In the genomic region with DNA sequence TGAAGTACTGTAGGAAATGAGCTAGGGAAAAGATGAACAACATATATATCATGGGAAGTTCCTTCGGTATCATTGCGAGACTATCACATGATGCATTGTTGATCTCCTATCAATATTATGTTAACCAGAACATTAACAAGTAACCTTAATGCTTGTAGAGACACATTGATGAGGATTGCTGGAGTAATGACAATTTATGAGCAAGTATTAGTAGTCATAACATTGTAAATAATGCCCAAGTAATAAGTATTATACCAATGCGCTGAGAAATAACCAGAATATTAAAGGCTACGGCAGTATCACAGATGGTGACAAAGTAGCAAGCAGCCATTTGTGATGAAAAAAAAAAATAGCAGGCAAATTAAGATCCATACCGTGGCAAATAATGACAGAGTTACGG, we compare ENCODE assay signal across 33 mouse cellular contexts. TPM values are rescaled to one million over a fixed set of nuclear protein-coding genes. Genes with fewer than 3 reads are reported as not detected.
DNase-seq lines count a peak whose midpoint lies in the region; ATAC-seq and TF ChIP-seq lines count a peak whose summit lies in the region.
"Had no signal": no experiment of that assay in that cellular context is flagged by ENCODE, and none has a peak within 500 bp of the region (broad histone marks: within the 10 kb centered on the region; RNA-seq: fewer than 3 reads in every experiment).

No protein-coding gene starts in this region.

- H3K4me3 ChIP-seq in hindbrain, embryonic 11.5 days (ENCODE audit: low read depth, low read length) = no peak overlapping the region
- no peak overlapping the region for H3K4me3 ChIP-seq in hindbrain, postnatal 0 days (ENCODE audit: low read length)
- H3K4me3 ChIP-seq in lung, postnatal 0 days (ENCODE audit: low read depth, low read length) = peak overlapping the region; percentile 51
- H3K4me3 ChIP-seq in limb, embryonic 13.5 days = peak overlapping the region; percentile 56
- no peak overlapping the region for H3K4me3 ChIP-seq in left cerebral cortex, adult 2 months
- H3K4me3 ChIP-seq: liver, embryonic 12.5 days; stomach, embryonic 15.5 days had no signal

- intact Hi-C loops in left cerebral cortex, adult 2 months (cut with DNase I) = loop anchor here (5.0 kb wide), 2 partner anchors 40 to 1360 kb away; partner anchors contain the start of gene Lhx1
- intact Hi-C loops in heart, postnatal 10 days (cut with DNase I) = no loop called here

- H3K27ac ChIP-seq in hindbrain, embryonic 11.5 days (ENCODE audit: low read depth, low read length) = no peak overlapping the region
- H3K27ac ChIP-seq in hindbrain, postnatal 0 days = no peak overlapping the region
- H3K27ac ChIP-seq in lung, postnatal 0 days (ENCODE audit: low read length) = peak overlapping the region; percentile 87; the same call in 1 of the 2 replicates
- H3K27ac ChIP-seq in limb, embryonic 13.5 days = no peak overlapping the region
- H3K27ac ChIP-seq in left cerebral cortex, adult 2 months = no peak overlapping the region
- H3K27ac ChIP-seq: heart, embryonic 15.5 days; liver, embryonic 12.5 days; stomach, embryonic 15.5 days had no signal

- H3K4me2 ChIP-seq in hindbrain, embryonic 11.5 days (replicated peaks; ENCODE audit: low read depth, low read length) = no peak overlapping the region
- H3K4me2 ChIP-seq in hindbrain, postnatal 0 days (ENCODE audit: low read depth, low read length) = no peak overlapping the region
- H3K4me2 ChIP-seq in lung, postnatal 0 days (replicated peaks; ENCODE audit: low read depth, low read length) = peak overlapping the region; percentile 59; the same call in 1 of the 2 replicates
- H3K4me2 ChIP-seq in limb, embryonic 13.5 days (replicated peaks) = peak overlapping the region; percentile 76
- H3K4me2 ChIP-seq: heart, embryonic 15.5 days; liver, embryonic 12.5 days; stomach, embryonic 15.5 days had no signal

- H3K9me3 ChIP-seq in hindbrain, embryonic 11.5 days (ENCODE audit: control insufficient read depth, low read length) = no peaks in the 10 kb centered on the region
- no peaks in the 10 kb centered on the region for H3K9me3 ChIP-seq in hindbrain, postnatal 0 days (ENCODE audit: low read length)
- H3K9me3 ChIP-seq in lung, postnatal 0 days (ENCODE audit: low read length) = no peaks in the 10 kb centered on the region
- H3K9me3 ChIP-seq in limb, embryonic 13.5 days = no peaks in the 10 kb centered on the region
- H3K9me3 ChIP-seq: G1E; heart, embryonic 15.5 days; liver, embryonic 12.5 days; stomach, embryonic 15.5 days had no signal

- no peaks in the 10 kb centered on the region for H3K36me3 ChIP-seq in hindbrain, embryonic 11.5 days (ENCODE audit: control insufficient read depth, insufficient read depth, low read length)
- H3K36me3 ChIP-seq in hindbrain, postnatal 0 days (ENCODE audit: insufficient read depth, low read length) = no peaks in the 10 kb centered on the region
- H3K36me3 ChIP-seq in lung, postnatal 0 days (ENCODE audit: insufficient read depth, low read length) = no peaks in the 10 kb centered on the region
- H3K36me3 ChIP-seq in limb, embryonic 13.5 days = no peaks in the 10 kb centered on the region
- H3K36me3 ChIP-seq: G1E; heart, embryonic 15.5 days; liver, embryonic 12.5 days; stomach, embryonic 15.5 days had no signal

- WGBS in hindbrain, embryonic 11.5 days = 24% methylated on average over 6 of the region's 6 CpGs
- 20% methylated on average over 6 of the region's 6 CpGs for WGBS in hindbrain, postnatal 0 days
- WGBS in lung, postnatal 0 days = 23% methylated on average over 6 of the region's 6 CpGs
- 17% methylated on average over 6 of the region's 6 CpGs for WGBS in limb, embryonic 13.5 days

- TF ChIP-seq EP300 in lung, postnatal 0 days (IDR thresholded peaks at IDR 0.05) = no peak

- H3K27me3 ChIP-seq in hindbrain, embryonic 11.5 days (ENCODE audit: control insufficient read depth, insufficient read depth, low read length) = peaks cover 69% of the 10 kb centered on the region
- H3K27me3 ChIP-seq in hindbrain, postnatal 0 days (ENCODE audit: insufficient read depth, low read length) = peaks cover 69% of the 10 kb centered on the region
- peaks cover 28% of the 10 kb centered on the region; the same call in 1 of the 2 replicates for H3K27me3 ChIP-seq in lung, postnatal 0 days (replicated peaks; ENCODE audit: insufficient read depth, low read length)
- H3K27me3 ChIP-seq in limb, embryonic 13.5 days = peaks cover 59% of the 10 kb centered on the region

- peak; percentile 44 for DNase-seq in hindbrain, embryonic 11.5 days (ENCODE audit: low spot score)
- no peak for DNase-seq in hindbrain, postnatal 0 days (ENCODE audit: low spot score)
- DNase-seq in lung, postnatal 0 days (ENCODE audit: low spot score) = no peak
- no peak for DNase-seq in lung, postnatal 14 days
- DNase-seq in left cerebral cortex, adult 2 months (ENCODE audit: extremely low spot score in 1 of 2, low spot score in 2 of 2) = no peak
- no peak for DNase-seq in heart, postnatal 10 days
- DNase-seq: adrenal gland, postnatal 36 days; B cell, adult 2 months; cerebellum, adult 11 months; gastrocnemius, postnatal 36 days; kidney, postnatal 36 days; layer of hippocampus, postnatal 36 days; lung, postnatal 10 days; thymus, postnatal 36 days had no signal

- no peak overlapping the region for H3K9ac ChIP-seq in hindbrain, embryonic 11.5 days (ENCODE audit: low read depth, low read length)
- no peak overlapping the region for H3K9ac ChIP-seq in hindbrain, postnatal 0 days (replicated peaks; ENCODE audit: low read length)
- H3K9ac ChIP-seq in lung, postnatal 0 days (replicated peaks; ENCODE audit: low read depth) = peak overlapping the region; percentile 78
- peak overlapping the region; percentile 89 for H3K9ac ChIP-seq in limb, embryonic 13.5 days
- H3K9ac ChIP-seq: heart, embryonic 15.5 days; liver, embryonic 12.5 days; stomach, embryonic 15.5 days had no signal

- peaks cover 7% of the 10 kb centered on the region for H3K4me1 ChIP-seq in hindbrain, embryonic 11.5 days (replicated peaks; ENCODE audit: control insufficient read depth, insufficient read depth, low read length)
- no peaks in the 10 kb centered on the region for H3K4me1 ChIP-seq in hindbrain, postnatal 0 days (ENCODE audit: insufficient read depth, low read length)
- H3K4me1 ChIP-seq in lung, postnatal 0 days (ENCODE audit: insufficient read depth, low read depth, low read length) = no peaks in the 10 kb centered on the region
- peaks cover 50% of the 10 kb centered on the region for H3K4me1 ChIP-seq in limb, embryonic 13.5 days

- ATAC-seq in hindbrain, embryonic 11.5 days (ENCODE audit: low FRiP score) = no peak
- ATAC-seq in hindbrain, postnatal 0 days = no peak
- no peak for ATAC-seq in lung, postnatal 0 days
- ATAC-seq in limb, embryonic 13.5 days (ENCODE audit: low FRiP score, low read depth) = no peak
- ATAC-seq: hindbrain, embryonic 16.5 days; intestine, embryonic 16.5 days; liver, embryonic 12.5 days; Patski had no signal

- no peak for TF ChIP-seq CTCF in hindbrain, postnatal 0 days (IDR thresholded peaks at IDR 0.05; ENCODE audit: low read depth)
- TF ChIP-seq CTCF in lung, postnatal 0 days (IDR thresholded peaks at IDR 0.05) = no peak
- TF ChIP-seq CTCF in left cerebral cortex, adult 2 months (IDR thresholded peaks at IDR 0.05) = no peak

RNA-seq across cellular contexts. Expression of gene Tbx4, which starts 1.1 kb away (rescaled TPM):
- 0.08 and 0.13 TPM in 2 replicates for polyA plus RNA-seq in hindbrain, embryonic 11.5 days (2014; fragmentation: Nextera tagmentation; extraction: Ambion mirVana)
- total RNA-seq in hindbrain, postnatal 0 days (2014; rRNA removed) = 0.18 and 0.47 TPM in 2 replicates
- 0.20 and 0.23 TPM in 2 replicates for polyA plus RNA-seq in hindbrain, postnatal 0 days (2015; fragmentation: Nextera tagmentation; extraction: Ambion mirVana)
- polyA plus RNA-seq in lung, postnatal 0 days (2015; fragmentation: Nextera tagmentation; extraction: Ambion mirVana) = 46.2 and 48.5 TPM in 2 replicates
- polyA plus RNA-seq in limb, embryonic 13.5 days (2015; fragmentation: Nextera tagmentation; extraction: Ambion mirVana) = 25.1 and 29.3 TPM in 2 replicates
- under 1 TPM in 1 of 2 experiments, not detected in 1; 0.19 TPM for total RNA-seq in left cerebral cortex, adult 2 months (2021)
- under 1 TPM in 1 of 2 experiments, not detected in 1; 0.32 TPM for total RNA-seq in heart, postnatal 10 days (2021)
- total RNA-seq: adrenal gland, adult 18-20 months; adrenal gland, postnatal 36 days; CH12.LX; G1E; megakaryocyte-erythroid progenitor cell, adult 5-6 weeks had no signal
- polyA plus RNA-seq: G1E; intestine, embryonic 16.5 days; kidney, embryonic 14.5 days; Patski had no signal

RNA-seq across cellular contexts. Expression of gene Gm11444, which starts 37.1 kb away (rescaled TPM):
- polyA plus RNA-seq in hindbrain, embryonic 11.5 days (2014; fragmentation: Nextera tagmentation; extraction: Ambion mirVana) = not detected in 2 replicates
- total RNA-seq in hindbrain, postnatal 0 days (2014; rRNA removed) = not detected in 2 replicates
- polyA plus RNA-seq in hindbrain, postnatal 0 days (2015; fragmentation: Nextera tagmentation; extraction: Ambion mirVana) = not detected in 2 replicates
- not detected in 2 replicates for polyA plus RNA-seq in lung, postnatal 0 days (2015; fragmentation: Nextera tagmentation; extraction: Ambion mirVana)
- 0.28 TPM in 1 of 2 replicates, not detected in the other for polyA plus RNA-seq in limb, embryonic 13.5 days (2015; fragmentation: Nextera tagmentation; extraction: Ambion mirVana)
- total RNA-seq in left cerebral cortex, adult 2 months (2021) = not detected
- total RNA-seq in heart, postnatal 10 days (2021) = not detected
- total RNA-seq: adrenal gland, adult 18-20 months; adrenal gland, postnatal 36 days; CH12.LX; G1E; gastrocnemius, adult 18-20 months; gastrocnemius, postnatal 36 days; hematopoietic stem cell, adult 5-6 weeks; layer of hippocampus, adult 8-10 months; layer of hippocampus, postnatal 36 days; left cerebral cortex, postnatal 25 days; megakaryocyte-erythroid progenitor cell, adult 5-6 weeks; midbrain, postnatal 0 days had no signal
- polyA plus RNA-seq: cortical plate, adult 2 months; G1E; heart, embryonic 15.5 days; hindbrain, embryonic 16.5 days; intestine, embryonic 16.5 days; kidney, embryonic 14.5 days; liver, embryonic 12.5 days; midbrain, postnatal 0 days; neural tube, embryonic 14.5 days; Patski; stomach, embryonic 15.5 days had no signal

RNA-seq across cellular contexts. Expression of gene Tbx2, which starts 54.9 kb away (rescaled TPM):
- polyA plus RNA-seq in hindbrain, embryonic 11.5 days (2014; fragmentation: Nextera tagmentation; extraction: Ambion mirVana) = 2.3 and 3.7 TPM in 2 replicates
- 3.6 and 7.9 TPM in 2 replicates for total RNA-seq in hindbrain, postnatal 0 days (2014; rRNA removed)
- 0.70 and 0.86 TPM in 2 replicates for polyA plus RNA-seq in hindbrain, postnatal 0 days (2015; fragmentation: Nextera tagmentation; extraction: Ambion mirVana)
- 43.6 and 49.6 TPM in 2 replicates for polyA plus RNA-seq in lung, postnatal 0 days (2015; fragmentation: Nextera tagmentation; extraction: Ambion mirVana)
- polyA plus RNA-seq in limb, embryonic 13.5 days (2015; fragmentation: Nextera tagmentation; extraction: Ambion mirVana) = 5.0 and 5.1 TPM in 2 replicates
- 1 to 10 TPM; 1.9 to 2.0 TPM for total RNA-seq in left cerebral cortex, adult 2 months (2021)
- 10 to 100 TPM; 17.3 to 18.4 TPM for total RNA-seq in heart, postnatal 10 days (2021)
- total RNA-seq: CH12.LX had no signal

Comparison
In these comparisons a context has a peak if more than half of its experiments do, and no peak if none do; other contexts are left out.
1. H3K4me2 ChIP-seq: peak in lung, postnatal 0 days (single experiment) and limb, embryonic 13.5 days (single experiment); none in hindbrain, embryonic 11.5 days (single experiment) and hindbrain, postnatal 0 days (single experiment).
2. H3K4me3 ChIP-seq: peak in lung, postnatal 0 days (single experiment) and limb, embryonic 13.5 days (single experiment); none in hindbrain, embryonic 11.5 days (single experiment), hindbrain, postnatal 0 days (single experiment) and left cerebral cortex, adult 2 months (single experiment).
3. H3K9ac ChIP-seq: peak in lung, postnatal 0 days (single experiment) and limb, embryonic 13.5 days (single experiment); none in hindbrain, embryonic 11.5 days (single experiment) and hindbrain, postnatal 0 days (single experiment).
4. RNA of gene Tbx4, which starts 1.1 kb away (polyA plus RNA-seq): 46.2 to 48.5 TPM in lung, postnatal 0 days and 25.1 to 29.3 TPM in limb, embryonic 13.5 days; 0.20 to 0.23 TPM in hindbrain, postnatal 0 days and 0.08 to 0.13 TPM in hindbrain, embryonic 11.5 days; every median in the first group is over 10 times any median in the second.